Mouse (Mus musculus) CH12.LX (cell line): ENCODE measurements around the gene Mllt10.

Experiments used
- BHLHE40 ChIP-seq: IDR thresholded peaks from 2 replicates; pipeline ENCODE4 v1.6.1; 2011; ENCODE audit warnings: mild to moderate bottlenecking, low read depth, low read length, improper control_type of control experiment
- CTCF ChIP-seq, 2 experiments: IDR thresholded peaks in 1 of 2; conservative IDR thresholded peaks in 1 of 2; 2 replicates each; pipeline ENCODE4 v1.5.1; 2011 to 2012; ENCODE audit warnings: low read depth in 2 of 2, low read length in 2 of 2, improper control_type of control experiment in 1 of 2, inconsistent platforms in 1 of 2, mild to moderate bottlenecking in 1 of 2, moderate library complexity in 1 of 2
- ELF1 ChIP-seq: IDR thresholded peaks from 2 replicates; pipeline ENCODE4 v1.6.1; 2014; ENCODE audit warnings: low read depth, mild to moderate bottlenecking, inconsistent platforms, low read length, improper control_type of control experiment
- EP300 ChIP-seq: IDR thresholded peaks from 2 replicates; pipeline ENCODE4 v1.6.1; 2011; ENCODE audit warnings: low read length, improper control_type of control experiment
- JUND ChIP-seq: conservative IDR thresholded peaks from 2 replicates; pipeline ENCODE4 v1.6.1; 2011; ENCODE audit warnings: low read depth, low read length, improper control_type of control experiment
- MAX ChIP-seq: IDR thresholded peaks from 2 replicates; pipeline ENCODE4 v1.6.1; 2011; ENCODE audit warnings: low read length, improper control_type of control experiment
- NRF1 ChIP-seq: IDR thresholded peaks from 2 replicates; pipeline ENCODE4 v1.6.1; 2014; ENCODE audit warnings: low read depth, mild to moderate bottlenecking, inconsistent platforms, low read length, improper control_type of control experiment, moderate library complexity
- POLR2A ChIP-seq: IDR thresholded peaks from 2 replicates; pipeline ENCODE4 v1.6.1; 2011; ENCODE audit warnings: low read depth, mild to moderate bottlenecking, improper control_type of control experiment, low read length
- TCF12 ChIP-seq: IDR thresholded peaks from 2 replicates; pipeline ENCODE4 v1.6.1; 2014; ENCODE audit warnings: low read depth, mild to moderate bottlenecking, inconsistent platforms, low read length, improper control_type of control experiment
- ZKSCAN1 ChIP-seq: IDR thresholded peaks from 2 replicates; pipeline ENCODE4 v1.6.1; 2012; ENCODE audit warnings: low read depth, inconsistent platforms, low read length, improper control_type of control experiment, borderline replicate concordance
- ZMIZ1 ChIP-seq: IDR thresholded peaks from 2 replicates; pipeline ENCODE4 v1.6.1; 2012; ENCODE audit warnings: low read depth, mild to moderate bottlenecking, inconsistent platforms, low read length, improper control_type of control experiment
- ZNF384 ChIP-seq: IDR thresholded peaks from 2 replicates; pipeline ENCODE4 v1.6.1; 2012; ENCODE audit warnings: low read depth, low read length, improper control_type of control experiment, inconsistent platforms

GRCm38 (mm10) chr2:18040347-18041160 is 14.5 kb upstream of the Mllt10 start:
- TF ChIP-seq JUND, result no peak
- no peak for TF ChIP-seq TCF12
- TF ChIP-seq POLR2A, result no peak
- no peak for TF ChIP-seq CTCF (conservative IDR thresholded peaks at IDR 0.05 in 1 of 2, IDR thresholded peaks at IDR 0.05 in 1 of 2; ENCODE audit: low read depth in 2 of 2, low read length in 2 of 2)
- TF ChIP-seq ELF1, result no peak
- no peak for TF ChIP-seq ZMIZ1
- TF ChIP-seq ZNF384, result no peak
- TF ChIP-seq ZKSCAN1, result no peak
- TF ChIP-seq EP300, result no peak
- no peak for TF ChIP-seq NRF1
- no peak for TF ChIP-seq MAX
- TF ChIP-seq BHLHE40, result no peak
